Mouse (Mus musculus) urinary bladder, postnatal 36 days (tissue): Measurements from ENCODE around the gene Hspb9.

Source experiments
- DNase-seq, 2 experiments: peaks; one replicate each; pipeline ENCODE4 v3.0.0; 2022; ENCODE audit warnings: low spot score in 2 of 2, mixed read lengths in 1 of 2

Hspb9 gene

DNA sequence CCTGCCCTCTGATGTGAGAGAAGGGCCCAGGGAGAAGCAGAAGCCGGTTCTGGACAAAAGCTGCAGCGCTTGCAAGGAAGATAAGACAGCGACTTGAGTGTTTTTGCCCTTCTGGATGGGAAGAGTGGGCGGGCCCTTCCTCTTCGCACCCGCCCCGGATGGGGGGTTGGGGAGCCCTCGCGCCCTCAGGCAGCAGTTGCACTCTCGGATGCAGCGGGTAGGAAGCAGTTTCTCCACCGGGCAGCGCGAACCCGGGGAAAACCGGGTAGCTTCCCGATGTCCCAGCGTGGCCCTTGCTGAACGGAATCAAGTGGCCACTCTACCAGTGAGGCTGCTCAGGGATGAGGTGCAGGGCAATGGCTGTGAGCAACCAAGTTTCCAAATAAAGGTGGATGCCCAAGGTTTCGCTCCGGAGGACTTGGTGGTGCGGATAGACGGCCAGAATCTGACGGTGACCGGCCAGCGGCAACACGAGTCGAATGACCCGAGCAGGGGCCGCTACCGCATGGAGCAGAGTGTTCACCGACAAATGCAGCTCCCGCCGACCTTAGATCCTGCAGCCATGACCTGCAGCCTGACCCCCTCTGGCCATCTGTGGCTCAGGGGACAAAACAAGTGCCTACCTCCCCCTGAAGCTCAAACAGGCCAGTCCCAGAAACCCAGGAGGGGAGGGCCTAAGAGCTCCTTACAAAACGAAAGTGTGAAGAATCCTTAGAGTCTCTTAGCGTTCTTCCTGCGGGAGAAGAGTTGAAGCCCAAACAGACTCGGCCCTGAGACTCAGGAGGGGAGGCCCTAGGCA, at the start of gene Hspb9:
Gene Hspb9, plus strand, starts transcription at position 116 of the 799 bp plus-strand sequence.
- peak in 1 of 2 experiments; percentile 66 for DNase-seq

DNA sequence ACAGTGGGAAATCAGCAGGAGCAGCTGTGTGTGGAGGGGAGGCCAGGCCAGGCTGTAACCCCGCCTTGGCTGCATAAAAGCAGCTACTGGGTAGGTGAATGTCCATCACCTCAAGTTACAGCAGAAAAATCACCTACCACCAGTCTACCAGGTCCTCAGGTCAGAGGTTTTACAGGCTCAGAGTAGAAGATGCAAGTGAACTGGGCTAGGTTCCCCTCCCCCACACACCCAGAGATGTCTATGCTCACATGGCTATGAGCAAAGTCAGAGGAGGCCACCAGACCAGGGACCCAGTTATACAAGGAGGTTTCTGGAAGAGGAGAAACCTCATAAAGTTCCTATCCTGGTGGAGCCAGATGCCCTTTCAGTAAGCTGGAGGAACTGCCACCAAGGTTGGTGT, 42.6 kb upstream of the Hspb9 start:
- no peak for DNase-seq

DNA sequence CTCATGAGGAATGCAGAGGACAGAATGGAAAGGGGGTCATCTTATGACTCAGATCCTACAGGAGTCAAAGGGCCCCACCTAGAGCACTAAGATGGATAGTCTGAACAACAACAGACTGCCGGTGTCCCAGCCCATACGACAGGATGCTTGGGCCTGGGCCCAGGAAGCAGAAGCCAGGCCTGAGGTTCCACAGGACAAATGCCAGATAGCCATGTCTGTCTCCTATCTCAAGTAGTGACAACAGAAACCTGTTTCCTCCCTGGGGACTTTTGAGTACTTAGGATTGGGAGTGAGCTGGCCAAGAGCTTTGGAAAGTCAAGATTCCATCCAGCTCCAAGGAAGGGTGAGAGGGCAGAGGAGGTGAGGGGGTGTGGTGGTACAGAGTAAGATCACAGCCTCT, 41.7 kb upstream of the Hspb9 start:
- no peak for DNase-seq

DNA sequence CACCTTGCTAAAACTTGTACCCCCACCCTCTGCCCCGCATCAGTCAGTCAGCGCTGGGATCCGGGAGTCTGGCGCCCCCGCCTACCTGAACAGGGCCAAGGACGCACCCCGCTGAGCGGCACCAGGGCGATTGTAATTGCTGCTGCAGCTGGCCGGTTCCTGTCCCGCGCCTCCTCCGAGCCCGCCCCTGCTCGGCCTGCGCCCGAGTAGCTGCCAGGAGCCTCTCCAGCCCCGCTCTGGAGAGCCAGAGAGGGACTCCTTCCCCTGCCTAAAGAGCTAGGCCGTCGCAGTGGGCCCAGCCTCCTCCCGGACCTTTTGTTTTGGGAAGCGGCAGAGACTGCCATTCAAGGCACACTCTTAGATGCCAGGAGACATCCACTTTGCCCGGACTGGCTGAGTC, 40.5 kb upstream of the Hspb9 start:
- peak; percentile 18 to 57 for DNase-seq

DNA sequence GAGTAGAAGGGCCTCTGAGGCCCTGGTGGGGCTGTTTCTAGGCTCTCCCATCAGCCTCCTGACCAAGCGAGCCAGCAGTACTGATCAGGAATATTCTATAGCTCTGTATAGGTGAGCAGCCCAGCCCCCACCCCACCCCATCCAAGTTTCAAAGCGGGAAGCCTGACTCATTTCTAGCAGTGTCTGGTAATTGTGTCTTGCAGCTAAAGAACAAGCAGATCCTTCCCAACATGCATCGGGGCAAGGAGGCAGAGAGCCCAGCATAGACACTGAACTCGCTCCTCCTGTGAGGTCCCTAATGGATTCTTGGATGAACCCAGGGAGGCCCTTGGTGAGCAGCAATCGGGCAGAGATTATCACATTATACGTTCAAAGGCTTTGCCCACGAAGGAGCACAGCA, 35.8 kb upstream of the Hspb9 start:
- DNase-seq: no peak

DNA sequence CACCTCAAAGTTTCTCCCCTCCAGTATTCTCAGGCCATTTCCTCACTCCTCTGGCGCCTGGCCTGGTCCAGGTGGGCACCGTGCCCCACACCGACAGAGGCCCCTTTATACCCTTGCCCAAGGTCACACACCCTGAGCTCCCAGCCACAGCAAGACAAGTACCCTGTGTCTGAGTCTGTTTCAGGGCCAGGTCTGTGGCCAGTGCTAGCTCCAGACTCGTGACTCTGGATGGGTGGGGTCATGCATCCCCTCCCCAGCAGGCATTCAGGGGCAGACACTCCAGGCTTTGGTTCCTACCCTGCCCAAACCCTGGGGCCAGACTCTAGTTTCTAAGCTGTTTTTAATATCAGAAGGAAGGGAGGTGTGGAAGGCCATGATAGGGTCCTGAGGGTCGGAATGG, 31.8 kb upstream of the Hspb9 start:
- no peak for DNase-seq

DNA sequence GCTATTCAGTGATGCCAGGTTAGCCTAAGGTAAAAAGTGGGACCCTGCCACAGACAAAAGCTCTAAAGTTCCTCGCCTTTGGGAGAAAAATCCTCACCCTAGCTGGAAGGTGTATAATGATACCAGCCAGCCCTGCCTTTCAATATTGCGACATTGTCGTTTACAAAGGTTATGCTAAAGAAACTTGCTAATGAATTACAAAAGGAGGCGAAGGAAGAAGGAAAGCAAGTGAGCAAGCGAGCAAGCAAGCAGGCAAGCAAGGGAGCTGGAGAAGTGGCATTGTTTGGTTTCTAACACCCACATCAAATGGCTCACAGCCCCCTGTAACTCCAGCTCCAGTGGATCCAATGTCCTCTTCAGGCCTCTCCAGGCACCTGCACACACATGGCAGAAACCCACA, 31.1 kb upstream of the Hspb9 start:
- DNase-seq: no peak

DNA sequence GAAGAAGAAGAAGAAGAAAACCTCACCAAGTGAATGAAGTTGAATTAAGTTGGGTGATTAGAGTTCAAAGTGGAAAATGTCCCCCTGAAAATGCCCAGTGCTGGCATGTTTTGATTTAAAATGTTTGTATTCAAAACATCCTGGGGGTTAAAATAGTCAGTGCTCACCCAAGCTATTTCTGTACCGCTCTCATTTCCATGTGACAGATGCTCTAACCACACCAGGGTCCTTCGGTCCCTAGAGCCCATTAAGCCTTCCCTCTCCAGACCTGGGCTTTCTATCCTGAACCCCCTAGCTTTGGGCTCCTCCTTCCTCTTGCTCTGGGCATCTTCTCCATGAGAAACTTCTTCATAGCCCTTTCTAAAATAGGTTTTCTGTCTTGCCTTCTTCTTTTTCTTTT, 29.6 kb upstream of the Hspb9 start:
- DNase-seq: no peak

DNA sequence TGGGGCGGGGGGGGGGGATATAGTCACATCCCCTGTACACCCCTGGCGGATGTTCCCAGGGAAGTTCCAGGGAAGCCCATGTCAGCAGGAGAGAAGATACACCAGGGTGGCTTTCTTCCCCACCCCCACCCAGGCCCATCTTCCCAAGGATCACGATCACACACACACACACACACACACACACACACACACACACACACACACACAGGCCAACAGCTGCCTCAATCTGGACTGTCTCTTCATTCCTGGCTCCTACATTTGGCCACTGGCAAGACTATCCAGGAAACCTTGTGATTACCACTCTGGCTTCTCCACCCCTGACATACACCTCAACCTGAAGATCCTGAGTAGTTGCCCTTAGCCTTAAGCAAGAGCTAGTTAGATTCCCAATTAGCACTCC, 28.3 kb upstream of the Hspb9 start:
- no peak for DNase-seq

DNA sequence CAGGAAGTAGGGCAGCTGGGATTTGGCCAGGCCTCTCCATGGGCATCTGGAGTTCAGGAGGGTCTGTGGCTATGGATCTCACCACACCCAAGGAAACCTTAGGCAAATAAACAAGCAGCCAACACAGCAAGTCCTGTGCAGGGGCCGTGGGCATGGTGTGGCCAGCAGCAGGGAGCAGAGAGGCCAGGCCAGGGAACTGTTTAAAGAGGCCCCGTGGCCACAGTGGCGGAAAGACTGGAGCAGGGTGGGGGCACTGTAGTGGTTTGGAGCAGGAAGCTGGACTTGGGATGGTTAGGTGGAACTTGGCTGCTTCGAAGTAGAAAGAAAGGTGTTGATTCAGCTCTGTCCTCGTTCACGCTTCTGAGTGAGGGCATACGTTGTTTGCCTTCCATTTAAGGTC, 26.4 kb upstream of the Hspb9 start:
- DNase-seq: no peak

DNA sequence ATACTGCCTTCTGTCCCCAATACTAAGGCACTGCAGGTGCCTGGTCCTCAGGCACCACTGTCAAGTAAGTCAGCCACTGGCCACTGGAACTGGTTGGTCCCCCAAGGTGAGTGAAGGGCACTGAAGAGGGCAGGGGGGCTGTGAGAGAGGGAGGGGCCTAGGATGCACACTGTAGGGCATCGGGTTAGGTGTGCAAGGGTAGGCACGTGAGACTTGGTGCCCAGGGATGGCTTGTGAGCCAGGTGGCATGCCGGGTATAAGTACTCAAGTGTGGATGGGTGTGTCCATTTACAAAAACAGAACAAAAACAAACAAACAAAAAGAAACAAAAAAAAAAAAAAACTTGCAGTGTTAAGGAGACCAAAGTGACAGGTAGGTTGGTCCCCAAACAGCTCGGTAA, 25.2 kb upstream of the Hspb9 start:
- no peak for DNase-seq

DNA sequence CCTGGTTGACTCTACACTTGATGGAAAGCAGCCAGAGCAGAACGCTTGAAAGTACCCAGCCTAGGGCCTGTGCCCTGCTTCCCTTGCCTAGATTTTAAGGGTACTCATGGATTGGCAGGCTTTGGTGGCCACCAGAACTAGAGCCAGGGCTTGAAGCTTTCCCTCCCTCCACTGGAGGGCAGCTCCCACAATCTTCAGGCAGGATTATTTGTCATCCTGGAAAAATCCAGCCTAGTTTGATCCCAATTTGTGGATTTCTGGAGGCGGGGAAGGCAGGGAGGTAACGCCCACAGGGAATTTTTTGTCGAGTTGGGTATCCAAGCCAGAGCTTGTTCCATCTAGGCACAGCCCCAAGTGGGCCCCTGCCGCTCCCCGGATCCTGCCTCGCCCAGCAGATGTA, 23.3 kb upstream of the Hspb9 start:
- no peak for DNase-seq

DNA sequence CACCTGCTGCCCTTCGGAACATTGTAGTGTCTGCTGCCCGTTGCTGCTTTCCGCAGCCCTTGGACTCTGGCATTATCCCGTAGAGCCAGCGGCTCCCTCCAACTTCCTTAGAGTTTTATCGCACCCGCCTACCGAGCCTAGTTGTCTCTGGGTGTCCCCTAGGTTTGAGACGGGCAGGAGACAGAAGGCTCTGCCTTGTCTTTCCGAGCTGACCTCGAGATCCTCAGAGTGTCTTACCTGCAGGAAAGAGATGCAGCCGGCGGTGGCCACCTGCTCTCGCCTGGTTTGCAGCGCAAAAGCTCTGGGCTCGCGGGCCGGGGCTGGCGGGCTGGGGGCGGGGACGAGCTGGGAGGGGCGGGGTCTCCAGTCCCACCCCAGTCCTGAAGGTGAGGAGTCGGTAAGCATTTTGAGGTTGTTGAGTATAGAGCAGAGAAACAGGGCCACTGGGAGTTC, 21.5 kb upstream of the Hspb9 start, which contains the start of gene Zfp385c:
Gene Zfp385c, minus strand, starts transcription at position 292 of the 453 bp plus-strand sequence.
- no peak for DNase-seq

DNA sequence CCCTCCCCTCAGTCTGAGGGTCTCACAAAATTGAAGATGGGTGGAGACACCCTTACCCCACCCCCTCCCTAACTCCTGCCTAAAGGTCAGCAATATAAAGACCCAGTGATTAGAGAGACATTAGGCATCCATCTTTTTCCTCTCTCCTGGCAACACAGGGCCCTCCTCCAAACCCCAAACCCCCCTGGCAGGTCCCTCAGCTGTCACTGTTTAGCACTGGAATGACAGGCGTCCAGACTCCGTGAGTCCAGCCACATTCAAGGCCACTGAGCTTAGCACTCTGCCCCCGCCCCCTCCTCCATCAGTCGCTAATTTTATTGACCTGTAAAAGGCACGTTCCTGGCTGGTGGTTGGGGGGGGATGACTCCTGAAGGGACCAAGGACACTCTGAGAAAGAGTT, 20.5 kb upstream of the Hspb9 start:
- DNase-seq: no peak

DNA sequence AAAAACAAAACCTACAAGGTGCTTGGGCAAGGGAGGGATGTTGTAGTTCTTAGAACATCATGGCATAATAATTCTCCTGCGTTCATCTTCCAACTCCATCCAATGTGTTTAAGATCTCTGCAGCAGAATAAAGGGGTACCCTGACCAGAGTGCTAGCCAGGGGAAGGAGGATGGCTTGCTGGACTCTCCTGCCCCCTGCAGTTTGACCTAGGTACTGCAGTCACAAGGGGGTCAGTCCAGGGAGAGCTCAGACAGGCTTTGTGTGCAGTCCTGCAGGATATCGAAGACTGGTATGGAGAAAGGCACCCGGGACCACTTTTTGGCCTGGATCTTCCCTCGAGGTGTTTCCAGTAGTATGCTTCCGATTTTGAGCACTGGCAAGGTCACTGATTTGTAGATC, 18.7 kb upstream of the Hspb9 start:
- peak; percentile 37 to 65 for DNase-seq

DNA sequence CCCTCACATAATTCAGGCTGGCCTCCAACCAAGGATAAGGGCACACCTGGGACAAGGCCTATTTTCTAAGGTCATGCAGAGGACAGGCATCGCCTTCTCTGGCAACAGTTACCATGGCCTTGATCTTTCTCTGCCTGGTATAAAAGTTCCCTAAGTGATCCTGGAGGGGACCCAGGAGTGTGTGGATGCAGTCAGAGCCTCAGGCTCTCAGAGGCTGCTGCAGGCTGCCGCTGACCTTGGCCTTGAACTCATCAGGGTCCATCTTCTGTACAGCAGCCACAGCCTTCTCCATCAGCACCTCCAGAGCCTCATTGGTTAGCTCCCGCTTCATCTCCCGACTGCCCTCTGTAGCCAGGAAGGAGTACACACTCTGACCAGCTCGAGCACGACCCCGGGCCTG, 15.7 kb upstream of the Hspb9 start:
- no peak for DNase-seq

DNA sequence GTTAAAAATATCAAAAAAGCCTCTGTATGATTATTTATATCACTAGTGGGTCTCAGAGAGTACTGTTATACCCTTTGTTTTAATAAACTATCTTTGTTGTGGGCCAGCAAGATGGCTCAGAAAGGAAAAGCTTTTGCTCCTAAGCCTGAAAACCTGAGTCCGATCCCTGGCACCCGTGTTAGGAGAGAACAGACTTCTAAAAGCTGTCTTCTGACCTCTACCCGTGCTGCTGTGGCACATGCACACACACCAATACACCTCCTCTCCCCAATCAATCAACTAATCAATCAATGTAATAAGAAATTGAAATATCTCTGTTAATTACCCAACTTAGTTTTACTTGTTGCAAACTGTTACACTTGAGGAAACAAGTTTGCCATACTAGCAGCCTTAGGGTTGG, 12.9 kb upstream of the Hspb9 start:
- DNase-seq: no peak

DNA sequence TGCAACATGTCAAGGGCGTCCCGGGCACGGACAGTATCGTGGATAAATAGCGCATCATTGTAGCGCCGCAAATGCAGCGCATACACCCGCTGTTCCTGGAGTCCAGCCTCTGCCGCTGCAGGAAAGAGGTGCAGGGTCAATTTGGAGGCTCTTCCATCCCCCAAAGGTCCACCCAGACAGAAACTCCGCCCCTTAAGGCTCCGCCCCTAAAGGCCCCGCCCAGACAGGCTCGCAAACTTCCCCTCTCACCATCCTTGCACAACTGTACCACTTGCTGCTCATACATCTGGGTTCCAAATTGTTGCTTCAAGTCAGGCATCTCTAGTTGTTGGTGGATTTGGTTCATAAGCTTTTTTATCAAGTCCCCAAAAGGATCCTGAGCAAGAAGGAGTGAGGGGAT, 12.3 kb upstream of the Hspb9 start:
- DNase-seq: peak in 1 of 2 experiments; percentile 76

DNA sequence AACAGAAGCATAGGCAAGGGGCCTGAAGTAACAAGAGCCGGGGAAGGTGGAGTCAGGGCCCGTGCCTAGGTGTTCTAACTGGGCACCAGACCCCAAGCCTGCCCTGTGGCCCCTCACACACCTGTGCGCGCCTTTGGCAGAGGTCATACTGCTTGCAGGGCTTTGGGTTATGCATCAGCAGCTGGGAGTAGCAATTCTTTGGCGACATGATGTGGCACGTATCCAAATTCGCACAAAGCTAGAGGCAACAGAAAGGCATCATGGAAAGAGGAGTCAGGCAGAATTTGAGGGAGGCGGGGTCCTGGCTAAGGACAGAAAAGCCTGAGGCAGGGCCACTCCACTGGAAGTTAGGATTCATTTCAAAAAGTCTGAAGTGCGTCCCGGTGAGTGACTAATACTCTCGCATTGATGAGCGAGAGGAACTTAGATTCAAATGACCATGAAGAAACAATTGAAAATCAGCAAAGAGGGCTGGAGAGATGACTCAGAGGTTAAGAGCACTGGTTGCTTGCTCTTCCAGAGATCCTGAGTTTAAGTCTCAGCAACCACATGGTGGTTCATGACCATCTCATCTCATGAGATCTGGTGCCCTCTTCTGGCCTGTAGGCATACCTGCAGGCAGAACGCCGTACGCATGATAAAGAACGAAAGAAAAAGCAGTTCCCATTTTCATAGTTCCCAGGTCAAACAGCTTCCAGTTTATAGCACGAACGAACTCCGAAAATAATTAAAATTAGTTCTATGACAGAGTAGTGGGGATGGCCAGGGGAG, 11.4 kb upstream of the Hspb9 start:
- DNase-seq: peak; percentile 53 to 71

DNA sequence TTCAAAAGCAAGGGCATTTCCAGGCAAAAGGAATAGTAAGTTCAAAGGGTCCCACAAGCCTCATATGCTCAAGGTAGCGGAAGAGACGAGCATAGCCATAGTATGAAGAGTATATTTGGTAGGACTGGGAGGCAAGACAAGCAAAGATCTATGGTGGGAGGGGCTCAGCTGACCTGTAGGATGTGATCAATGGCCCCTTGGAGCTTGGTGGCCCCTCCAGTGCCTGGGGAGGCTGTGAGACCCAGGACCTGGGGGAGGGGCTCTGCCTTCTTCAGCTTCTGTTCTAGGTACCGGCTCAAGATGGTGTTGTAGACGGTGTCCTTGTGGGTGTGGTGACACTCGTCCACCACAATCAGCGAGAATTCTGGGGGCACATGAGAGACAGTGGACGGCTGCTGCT, 10.7 kb upstream of the Hspb9 start:
- no peak for DNase-seq

DNA sequence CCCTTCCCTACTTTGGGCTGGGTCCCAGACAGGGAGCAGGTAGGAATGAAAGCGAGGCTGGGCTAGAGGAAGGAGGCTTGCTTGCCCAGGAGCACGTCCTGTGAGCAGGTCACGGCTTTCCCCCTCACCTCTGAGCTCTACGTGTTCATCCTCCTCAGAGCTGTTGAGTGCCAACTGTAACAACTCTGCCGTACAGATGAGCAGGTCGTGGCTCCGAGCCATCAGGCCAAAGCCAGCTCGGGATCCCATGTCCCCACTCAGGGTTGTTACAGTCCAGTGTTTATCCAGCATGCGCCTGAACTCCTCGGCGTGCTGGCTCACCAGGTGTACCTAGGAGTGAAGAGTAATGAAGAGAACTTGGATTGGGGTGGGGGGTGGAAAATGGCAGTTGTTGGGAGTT, 10.3 kb upstream of the Hspb9 start:
- no peak for DNase-seq

DNA sequence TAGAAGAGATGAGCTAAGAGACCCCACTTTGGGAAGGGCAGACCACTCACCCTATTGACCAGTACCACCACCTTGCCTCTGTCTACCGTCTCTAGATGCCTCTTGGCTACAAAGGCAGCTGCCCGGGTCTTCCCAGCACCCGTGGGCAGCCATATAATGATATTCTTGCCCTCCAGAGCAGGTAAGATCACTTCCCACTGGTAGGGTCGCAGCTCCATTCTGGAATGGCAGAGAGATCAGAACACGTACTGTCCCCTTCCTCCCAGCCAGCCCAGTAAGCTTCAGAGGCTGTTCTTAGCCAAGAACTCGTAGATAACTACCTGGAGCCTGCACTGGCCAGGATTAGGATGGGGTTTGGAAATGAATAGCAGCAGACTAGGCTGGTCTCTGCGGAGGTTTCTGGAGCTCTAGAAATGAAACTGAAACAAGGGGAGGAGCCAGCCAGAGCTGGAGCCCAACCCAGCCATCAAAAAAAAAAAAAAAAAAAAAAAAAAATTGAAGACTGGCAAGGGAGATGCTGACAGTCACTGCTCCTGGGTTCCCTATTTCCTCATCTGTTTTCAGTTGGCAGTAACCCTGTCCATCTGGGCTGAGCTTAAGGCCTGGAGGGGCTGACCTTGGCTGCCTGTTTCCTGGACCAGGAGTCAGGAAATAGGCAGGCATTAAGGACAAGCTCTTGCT, 9.7 kb upstream of the Hspb9 start, which contains the start of gene Dhx58:
Gene Dhx58, minus strand, starts transcription at position 421 of the 681 bp plus-strand sequence.
- DNase-seq: no peak
